Mouse (Mus musculus): ENCODE results near the gene Cltrn. TPM values are rescaled to one million over a fixed set of nuclear protein-coding genes. Genes with fewer than 3 reads are reported as not detected.

The Cltrn gene
- total and polyA plus RNA-seq, 3 experiments = not detected

DNA sequence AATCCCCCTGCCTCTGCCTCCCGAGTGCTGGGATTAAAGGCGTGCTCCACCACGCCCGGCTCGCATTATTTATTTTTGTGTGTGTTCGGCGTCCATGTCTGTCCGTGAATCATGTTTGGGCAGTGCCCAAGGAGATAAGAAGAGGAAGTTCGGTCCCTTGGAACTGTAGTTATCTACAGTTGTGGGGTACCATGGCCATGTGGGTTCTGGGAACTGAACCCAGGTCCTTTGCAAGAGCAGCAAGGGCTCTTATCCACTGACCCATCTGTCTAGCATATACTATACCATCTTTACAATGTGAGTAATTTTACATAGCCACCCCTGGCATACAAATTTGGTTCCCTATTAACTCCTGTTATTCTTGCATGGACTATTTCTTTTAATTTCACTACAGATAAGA, 6.6 kb upstream of the Cltrn start:
- dilution Hi-C loops (cut with MboI; ENCODE audit: extremely low pct_ligation_motif_present, extremely low pct_unique_long_range_greater_than_20kb, low sequenced_read_pairs) (no loop called here), in situ Hi-C loops (cut with MboI; ENCODE audit: low pct_ligation_motif_present, low pct_unique_long_range_greater_than_20kb, low sequenced_read_pairs) (no loop called here)
- no peaks in the 10 kb centered on the region for H3K79me2 ChIP-seq (replicated peaks; ENCODE audit: control insufficient read depth, extremely low read depth, insufficient read depth, poor library complexity, severe bottlenecking)

DNA sequence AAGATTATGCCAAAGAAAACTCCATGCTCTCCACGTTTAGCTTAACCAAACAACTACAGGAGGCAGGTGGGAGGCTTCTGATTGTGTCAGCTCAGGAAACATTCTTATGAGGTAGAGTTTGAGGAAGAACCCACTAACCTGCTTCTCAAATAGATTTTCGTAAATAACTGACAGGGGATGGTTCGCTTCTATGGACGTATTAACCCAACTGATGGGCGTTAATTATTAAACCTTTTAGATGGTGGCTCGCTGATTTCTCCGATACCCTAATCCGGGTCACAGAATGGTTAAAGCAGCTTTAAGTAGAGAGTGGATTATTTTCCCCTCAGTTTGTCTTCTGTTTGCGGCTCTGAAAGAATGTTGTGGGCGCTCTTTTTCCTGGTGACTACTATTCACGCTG, 1.3 kb downstream of the Cltrn start:
- no peak overlapping the region for H3K27ac ChIP-seq (ENCODE audit: insufficient read depth, low read depth)
- in situ Hi-C loops (cut with MboI; ENCODE audit: low pct_ligation_motif_present, low pct_unique_long_range_greater_than_20kb, low sequenced_read_pairs) = no loop called here
- no peaks in the 10 kb centered on the region for H3K4me1 ChIP-seq (ENCODE audit: control insufficient read depth in 1 of 2, insufficient read depth in 2 of 2)
- dilution Hi-C loops (cut with MboI; ENCODE audit: extremely low pct_ligation_motif_present, extremely low pct_unique_long_range_greater_than_20kb, low sequenced_read_pairs) = no loop called here
- no peak overlapping the region for H3K9ac ChIP-seq (ENCODE audit: insufficient read depth, low read depth)
- DNase-seq (ENCODE audit: extremely low read depth) = no peak
- no peak for TF ChIP-seq GABPA (IDR thresholded peaks at IDR 0.05; ENCODE audit: insufficient replicate concordance, low read depth, low read length)
- no peak for TF ChIP-seq HCFC1 (IDR thresholded peaks at IDR 0.05; ENCODE audit: low read depth, low read length)
- TF ChIP-seq PAX5 (IDR thresholded peaks at IDR 0.05; ENCODE audit: low read length) = no peak
- TF ChIP-seq SMC3 (IDR thresholded peaks at IDR 0.05; ENCODE audit: low read depth, low read length) = no peak
- TF ChIP-seq JUND (conservative IDR thresholded peaks at IDR 0.05; ENCODE audit: low read depth, low read length) = no peak
- TF ChIP-seq POLR2AphosphoS2 (IDR thresholded peaks at IDR 0.05; ENCODE audit: low read depth, low read length) = no peak
- no peak for TF ChIP-seq MYC (IDR thresholded peaks at IDR 0.05; ENCODE audit: low read depth, low read length)
- no peak for TF ChIP-seq MXI1 (IDR thresholded peaks at IDR 0.05; ENCODE audit: low read depth, low read length)
- TF ChIP-seq IRF4 (IDR thresholded peaks at IDR 0.05; ENCODE audit: low read depth, low read length) = no peak
- H3K4me2 ChIP-seq (ENCODE audit: insufficient read depth, low read depth, poor library complexity, severe bottlenecking) = no peak overlapping the region
- H3K36me3 ChIP-seq (replicated peaks in 1 of 2; ENCODE audit: control insufficient read depth in 1 of 2, insufficient read depth in 1 of 2, low read length in 1 of 2) = no peaks in the 10 kb centered on the region
- no peak overlapping the region for H3K4me3 ChIP-seq (replicated peaks in 1 of 3; ENCODE audit: low read depth in 2 of 3, low read length in 2 of 3, poor library complexity in 1 of 3)
- no peaks in the 10 kb centered on the region for H3K27me3 ChIP-seq (replicated peaks)
- H3K79me2 ChIP-seq (replicated peaks; ENCODE audit: control insufficient read depth, extremely low read depth, insufficient read depth, poor library complexity, severe bottlenecking) = no peaks in the 10 kb centered on the region
- no peaks in the 10 kb centered on the region for H3K9me3 ChIP-seq (replicated peaks; ENCODE audit: low read length)

More for the DNA sequence above, 6.6 kb upstream of the Cltrn start:
- Histone ChIP-seq H3K4me1 (ENCODE audit: control insufficient read depth in 1 of 2, insufficient read depth in 2 of 2) (no peaks in the 10 kb centered on the region), H3K9ac (ENCODE audit: insufficient read depth, low read depth) (no peak overlapping the region), H3K27ac (ENCODE audit: insufficient read depth, low read depth) (no peak overlapping the region), H3K36me3 (replicated peaks in 1 of 2; ENCODE audit: control insufficient read depth in 1 of 2, insufficient read depth in 1 of 2, low read length in 1 of 2) (no peaks in the 10 kb centered on the region), H3K4me3 (replicated peaks in 1 of 3; ENCODE audit: low read depth in 2 of 3, low read length in 2 of 3, poor library complexity in 1 of 3) (no peak overlapping the region), H3K27me3 (replicated peaks) (no peaks in the 10 kb centered on the region), H3K4me2 (ENCODE audit: insufficient read depth, low read depth, poor library complexity, severe bottlenecking) (no peak overlapping the region), H3K9me3 (replicated peaks; ENCODE audit: low read length) (no peaks in the 10 kb centered on the region)
- no peak for DNase-seq (ENCODE audit: extremely low read depth)
- TF ChIP-seq TBP (conservative IDR thresholded peaks at IDR 0.05; ENCODE audit: low read depth, low read length) (no peak), UBTF (IDR thresholded peaks at IDR 0.05; ENCODE audit: low read depth, low read length) (no peak), USF2 (conservative IDR thresholded peaks at IDR 0.05; ENCODE audit: low read depth, low read length) (no peak), MAZ (IDR thresholded peaks at IDR 0.05; ENCODE audit: low read depth, low read length) (no peak), POLR2AphosphoS2 (IDR thresholded peaks at IDR 0.05; ENCODE audit: low read depth, low read length) (no peak), MXI1 (IDR thresholded peaks at IDR 0.05; ENCODE audit: low read depth, low read length) (no peak), TCF12 (IDR thresholded peaks at IDR 0.05; ENCODE audit: low read depth, low read length) (no peak), MYC (IDR thresholded peaks at IDR 0.05; ENCODE audit: low read depth, low read length) (no peak), JUN (IDR thresholded peaks at IDR 0.05; ENCODE audit: insufficient read depth, low read depth, low read length) (no peak), RAD21 (IDR thresholded peaks at IDR 0.05; ENCODE audit: low read depth, low read length) (no peak), ELF1 (IDR thresholded peaks at IDR 0.05; ENCODE audit: low read depth, low read length) (no peak), PAX5 (IDR thresholded peaks at IDR 0.05; ENCODE audit: low read length) (no peak), CTCF (conservative IDR thresholded peaks at IDR 0.05 in 1 of 2, IDR thresholded peaks at IDR 0.05 in 1 of 2; ENCODE audit: low read depth in 2 of 2, low read length in 2 of 2) (no peak), NELFE (IDR thresholded peaks at IDR 0.05; ENCODE audit: low read depth, low read length) (no peak), HCFC1 (IDR thresholded peaks at IDR 0.05; ENCODE audit: low read depth, low read length) (no peak), ZMIZ1 (IDR thresholded peaks at IDR 0.05; ENCODE audit: low read depth, low read length) (no peak), ZKSCAN1 (IDR thresholded peaks at IDR 0.05; ENCODE audit: borderline replicate concordance, low read depth, low read length) (no peak)
